Comparison of ENCODE assay signal across 8 mouse cellular contexts in the genomic region with DNA sequence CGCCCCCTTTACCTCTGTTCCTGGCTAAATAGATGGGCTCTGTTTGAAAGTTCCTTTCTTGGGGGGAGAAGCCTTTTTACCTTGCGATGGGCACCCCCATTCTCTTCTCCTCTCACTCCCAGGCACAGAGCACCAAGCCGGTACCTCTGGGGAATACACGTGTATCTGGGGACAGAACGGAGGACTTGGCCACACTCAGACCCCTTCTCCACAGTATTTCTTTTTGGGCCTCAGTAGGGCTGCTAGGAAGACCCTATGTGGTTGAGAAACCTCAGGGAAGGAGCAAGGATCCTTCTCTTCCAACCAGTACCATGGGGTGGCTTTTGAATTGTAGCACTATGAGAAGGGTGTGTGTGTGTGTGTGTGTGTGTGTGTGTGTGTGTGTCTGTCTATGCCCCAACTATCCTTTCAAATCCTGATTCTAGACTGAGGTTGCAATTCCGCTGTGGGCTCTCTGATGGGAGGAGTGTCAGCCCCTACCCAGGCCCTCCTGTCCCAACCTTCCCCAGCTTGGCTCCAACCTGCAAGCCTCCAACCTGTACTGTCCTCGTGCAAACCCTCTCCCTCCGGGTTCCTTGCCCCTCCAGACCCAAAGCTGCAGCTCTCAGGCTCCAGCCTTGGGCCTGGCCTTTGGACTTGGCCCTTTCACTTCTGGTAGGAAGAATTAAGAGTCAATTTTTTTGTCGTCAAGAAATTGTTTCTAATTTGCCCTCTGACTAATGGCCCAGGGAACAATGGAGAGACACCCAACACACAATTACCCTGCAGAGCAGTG. TPM values are rescaled to one million over a fixed set of nuclear protein-coding genes. Genes with fewer than 3 reads are reported as not detected.
DNase-seq lines count a peak whose midpoint lies in the region; ATAC-seq and TF ChIP-seq lines count a peak whose summit lies in the region.

No protein-coding gene starts in this region.

- H3K27ac ChIP-seq in brown adipose tissue, adult 24 weeks (replicated peaks; ENCODE audit: low read depth, low read length) = peak overlapping the region; percentile 27; the same call in 1 of the 2 replicates
- H3K27ac ChIP-seq in hindbrain, embryonic 10.5 days = peak overlapping the region; percentile 100
- H3K27ac ChIP-seq in limb, embryonic 14.5 days (replicated peaks; ENCODE audit: low read depth, low read length) = peak overlapping the region; percentile 45
- H3K27ac ChIP-seq in thymus, adult 2 months (ENCODE audit: control insufficient read depth, insufficient read depth, low read length) = no peak overlapping the region

- ATAC-seq in limb, embryonic 14.5 days (ENCODE audit: low FRiP score, low read depth) = no peak
- no peak for ATAC-seq in inflammation-experienced regulatory T-cells, adult 6 months

- WGBS in hindbrain, embryonic 10.5 days = 35% methylated on average over 9 of the region's 9 CpGs
- 21% methylated on average over 9 of the region's 9 CpGs for WGBS in limb, embryonic 14.5 days
- 80% methylated on average over 9 of the region's 9 CpGs for whole genome bisulfite sequencing in thymus, adult 2 months

- peak overlapping the region; percentile 91 for H3K4me2 ChIP-seq in limb, embryonic 14.5 days (replicated peaks; ENCODE audit: low read depth, low read length, severe bottlenecking)

- H3K4me3 ChIP-seq in brown adipose tissue, adult 24 weeks (ENCODE audit: insufficient read depth, low read depth, low read length) = no peak overlapping the region
- H3K4me3 ChIP-seq in hindbrain, embryonic 10.5 days = peak overlapping the region; percentile 73
- H3K4me3 ChIP-seq in limb, embryonic 14.5 days (replicated peaks; ENCODE audit: low read length) = 0 out of 2 replicates have a peak overlapping the region, but pooled peaks have one; percentile 6
- no peak overlapping the region for H3K4me3 ChIP-seq in thymus, adult 2 months (ENCODE audit: control insufficient read depth, insufficient read depth, low read length)

- H3K9ac ChIP-seq in limb, embryonic 14.5 days (ENCODE audit: low read depth, low read length, severe bottlenecking) = 0 out of 2 replicates have a peak overlapping the region, but pooled peaks have one; percentile 6

- H3K27me3 ChIP-seq in hindbrain, embryonic 10.5 days (ENCODE audit: insufficient read depth, poor library complexity, severe bottlenecking) = no peaks in the 10 kb centered on the region
- H3K27me3 ChIP-seq in limb, embryonic 14.5 days (ENCODE audit: control insufficient read depth, insufficient read depth, low read length) = no peaks in the 10 kb centered on the region
- H3K27me3 ChIP-seq in thymus, adult 2 months (ENCODE audit: control insufficient read depth, insufficient read depth, low read length) = no peaks in the 10 kb centered on the region; the same call in 1 of the 2 replicates

- H3K9me3 ChIP-seq in hindbrain, embryonic 10.5 days = no peaks in the 10 kb centered on the region
- no peaks in the 10 kb centered on the region for H3K9me3 ChIP-seq in limb, embryonic 14.5 days (ENCODE audit: control insufficient read depth, low read length)

- H3K36me3 ChIP-seq in hindbrain, embryonic 10.5 days = peaks cover 7% of the 10 kb centered on the region; the same call in 1 of the 2 replicates
- H3K36me3 ChIP-seq in limb, embryonic 14.5 days (ENCODE audit: control insufficient read depth, insufficient read depth, low read length) = peaks cover 6% of the 10 kb centered on the region; the same call in 1 of the 2 replicates
- no peaks in the 10 kb centered on the region for H3K36me3 ChIP-seq in thymus, adult 2 months (ENCODE audit: control insufficient read depth, insufficient read depth, low read length)

- no peak for TF ChIP-seq POLR2A in limb, embryonic 14.5 days (IDR thresholded peaks at IDR 0.05; ENCODE audit: borderline replicate concordance, extremely low read depth, insufficient read depth, insufficient read length)
- TF ChIP-seq POLR2A in thymus, adult 2 months (IDR thresholded peaks at IDR 0.05; ENCODE audit: control insufficient read depth, extremely low read depth, insufficient read depth, low read length, poor library complexity) = no peak

- no peak for TF ChIP-seq CTCF in thymus, adult 2 months (IDR thresholded peaks at IDR 0.05; ENCODE audit: borderline replicate concordance, control insufficient read depth, extremely low read depth, insufficient read depth, low read length, poor library complexity)

- H3K4me1 ChIP-seq in brown adipose tissue, adult 24 weeks (ENCODE audit: control insufficient read depth, insufficient read depth, insufficient read length, low read length) = peaks cover 53% of the 10 kb centered on the region
- peaks cover 80% of the 10 kb centered on the region for H3K4me1 ChIP-seq in hindbrain, embryonic 10.5 days (replicated peaks)
- H3K4me1 ChIP-seq in limb, embryonic 14.5 days (ENCODE audit: control insufficient read depth, insufficient read depth, low read length) = peaks cover 73% of the 10 kb centered on the region
- peaks cover 51% of the 10 kb centered on the region for H3K4me1 ChIP-seq in thymus, adult 2 months (replicated peaks; ENCODE audit: control insufficient read depth, insufficient read depth, low read length)

- DNase-seq in cerebellum, adult 9-10 months = peak; percentile 43
- DNase-seq in cerebellum, postnatal 10 days = no peak
- peak; percentile 28 for DNase-seq in hindbrain, embryonic 10.5 days (ENCODE audit: low spot score)
- no peak for DNase-seq in limb, embryonic 14.5 days (ENCODE audit: low spot score)
- no peak for DNase-seq in thymus, adult 2 months
- DNase-seq in layer of hippocampus, adult 9-10 months (ENCODE audit: low spot score) = no peak

RNA-seq across cellular contexts. Expression of a gene that starts 4.4 kb away (rescaled TPM):
- polyA plus RNA-seq in brown adipose tissue, adult 24 weeks (2012; ENCODE audit: insufficient read depth, insufficient read length, missing spikeins) = 5.7 and 5.9 TPM in 2 replicates
- 17.0 and 18.8 TPM in 2 replicates for polyA plus RNA-seq in hindbrain, embryonic 10.5 days (2016; fragmentation: Nextera tagmentation; extraction: Ambion mirVana)
- polyA plus RNA-seq in limb, embryonic 14.5 days (2012; rRNA removed) = 22.9 and 28.3 TPM in 2 replicates
- 14.0 and 14.9 TPM in 2 replicates for polyA plus RNA-seq in limb, embryonic 14.5 days (2014; fragmentation: Nextera tagmentation; extraction: Ambion mirVana)
- polyA plus RNA-seq in inflammation-experienced regulatory T-cells, adult 6 months (2017; shearing (Covaris generic)) = not detected
- polyA plus RNA-seq in thymus, adult 2 months (2012; rRNA removed) = 11.0 and 15.1 TPM in 2 replicates

Comparison
In these comparisons a context has a peak if more than half of its experiments do, and no peak if none do; other contexts are left out.
1. DNase-seq: peak in cerebellum, adult 9-10 months (single experiment) and hindbrain, embryonic 10.5 days (single experiment); none in cerebellum, postnatal 10 days (0 of 2), limb, embryonic 14.5 days (single experiment), thymus, adult 2 months (single experiment) and layer of hippocampus, adult 9-10 months (single experiment).
2. H3K4me3 ChIP-seq: peak in hindbrain, embryonic 10.5 days (single experiment) and limb, embryonic 14.5 days (single experiment); none in brown adipose tissue, adult 24 weeks (single experiment) and thymus, adult 2 months (single experiment).